Mouse (Mus musculus) brain, adult 10 weeks (tissue): Measurements from ENCODE around the gene Mttp. TPM values are rescaled to one million over a fixed set of nuclear protein-coding genes. Genes with fewer than 3 reads are reported as not detected.

ENCODE experiments used
- polyA plus RNA-seq: library from polyadenylated mRNA; stranded (reverse); fragments of 350-450 nt; fragmentation: Illumina TruSeq; extraction: RNeasy Lipid Tissue Mini Kit (QIAGEN cat#74804); gene quantifications from one replicate; pipeline ENCODE4 v1.2.3, GENCODE M21; 2015; ENCODE audit warnings: low read depth, low replicate concordance

The Mttp gene
- 7.4 TPM for polyA plus RNA-seq

GRCm38 (mm10) chr3:138144642-138145171 lies at the start of gene Mttp:
Gene Mttp, minus strand, starts transcription at chr3:138144968.

DNA sequence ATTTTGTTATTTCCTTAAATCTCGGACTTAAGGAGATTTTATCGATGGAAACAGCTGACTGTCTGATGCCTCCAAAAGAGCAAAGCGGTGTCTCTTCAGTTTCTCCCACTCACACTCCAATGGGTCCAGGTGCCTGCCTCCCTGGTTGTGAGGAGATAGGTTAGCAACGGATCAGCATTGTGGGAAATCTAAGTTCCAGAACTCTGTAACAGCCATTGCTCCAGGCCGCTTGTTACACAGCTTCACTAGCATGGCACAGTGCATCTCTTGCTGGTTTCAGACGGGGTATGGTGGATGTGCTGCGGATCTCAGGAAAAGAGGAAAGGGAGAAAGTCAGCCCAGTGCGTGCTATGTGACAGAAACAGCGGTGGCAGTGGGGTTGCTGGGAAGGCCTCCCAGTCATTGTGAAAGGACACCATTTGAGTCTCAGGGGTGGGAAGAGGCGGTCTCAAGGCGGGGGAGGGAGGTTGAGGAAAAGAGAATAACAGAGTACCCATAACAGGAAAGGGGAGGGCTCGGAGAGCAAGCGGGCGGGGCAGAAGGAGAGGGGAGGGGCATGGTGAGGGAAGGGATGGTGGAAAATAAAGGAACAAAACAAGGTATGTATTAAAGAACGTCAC lies 49.0 kb upstream of the Mttp start, which contains the start of gene 4930579F01Rik:
Gene 4930579F01Rik (minus strand): TSS at position 143 of the 620 bp plus-strand sequence.

DNA sequence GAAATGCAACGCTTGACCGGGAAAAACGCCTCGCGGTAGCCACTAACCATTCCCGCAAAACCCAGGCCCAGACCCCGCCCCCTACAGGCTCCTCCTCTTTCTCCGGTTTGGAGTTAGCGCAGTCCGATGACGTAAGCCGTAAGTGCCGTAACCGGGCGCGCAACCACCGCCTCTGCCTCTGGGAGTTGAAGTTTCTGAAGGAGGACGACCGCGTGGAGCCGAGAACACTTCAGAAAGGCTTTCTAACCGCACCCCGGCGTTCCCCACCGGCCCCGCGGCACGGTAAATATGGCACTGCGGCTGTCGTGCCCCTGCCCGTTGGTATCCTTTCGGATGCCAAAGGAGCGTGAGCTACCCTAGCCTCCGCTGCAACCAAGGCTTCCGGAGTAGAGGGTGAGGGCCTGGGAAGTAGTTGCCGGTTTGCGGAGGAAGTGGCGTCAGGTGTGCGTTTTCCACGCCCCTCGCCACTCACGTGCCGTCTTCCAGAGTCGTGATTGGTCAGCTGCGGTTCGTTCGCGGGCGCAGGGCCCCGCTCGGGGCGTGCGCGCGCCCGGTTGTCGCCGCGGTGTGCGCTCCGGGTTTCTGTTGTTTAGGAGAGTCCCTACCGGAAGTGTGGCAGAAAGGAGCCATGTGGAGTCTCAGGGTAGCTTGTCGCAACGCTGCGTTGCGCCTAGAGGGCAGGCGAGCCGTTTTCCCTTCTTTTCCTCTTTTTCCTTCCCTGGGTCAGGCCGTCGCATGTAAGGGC lies 1.3 kb downstream of the Mttp start, which contains the start of gene Trmt10a:
Gene Trmt10a (plus strand): TSS at position 134 of the 745 bp plus-strand sequence.

GRCm38 (mm10) chr3:138067288-138067687 lies 77.5 kb downstream of the Mttp start, which contains the start of gene Gm5105:
Gene Gm5105, minus strand, starts transcription at chr3:138067388.

GRCm38 (mm10) chr3:138064732-138065645 lies 79.8 kb downstream of the Mttp start, which contains the start of gene 1110002E22Rik:
Gene 1110002E22Rik, plus strand, starts transcription at chr3:138065052.

Other genes with a start within 250 kb of the Mttp start
- gene Lamtor3, start 226.5 kb downstream of the Mttp start, polyA plus RNA-seq = 134 TPM
- 4.3 TPM for gene Dapp1, start 163.4 kb downstream of the Mttp start, polyA plus RNA-seq
- 0.74 TPM for gene 1110002E22Rik, start 79.9 kb downstream of the Mttp start, polyA plus RNA-seq
- gene Gm5105, start 77.6 kb downstream of the Mttp start, polyA plus RNA-seq = 0.62 TPM
- 9.3 TPM for gene Trmt10a, start 1.5 kb downstream of the Mttp start, polyA plus RNA-seq
- not detected for gene 4930579F01Rik, start 48.9 kb upstream of the Mttp start, polyA plus RNA-seq
- gene Adh7, start 72.8 kb upstream of the Mttp start, polyA plus RNA-seq = not detected
- 0.58 TPM for gene Adh1, start 116.0 kb upstream of the Mttp start, polyA plus RNA-seq
- gene Adh6a, start 168.3 kb upstream of the Mttp start, polyA plus RNA-seq = not detected
- gene Adh6b, start 196.8 kb upstream of the Mttp start, polyA plus RNA-seq = not detected